Comparison of ENCODE assay signal across 28 mouse cellular contexts in genomic region chr6:145687073-145687472, GRCm38 (mm10). TPM values are rescaled to one million over a fixed set of nuclear protein-coding genes. Genes with fewer than 3 reads are reported as not detected.
DNase-seq lines count a peak whose midpoint lies in the region; ATAC-seq and TF ChIP-seq lines count a peak whose summit lies in the region.
"Had no signal": no experiment of that assay in that cellular context is flagged by ENCODE, and none has a peak within 500 bp of the region (broad histone marks: within the 10 kb centered on the region; RNA-seq: fewer than 3 reads in every experiment).

No protein-coding gene starts in this region.

- H3K27me3 ChIP-seq in thymus, adult 2 months (ENCODE audit: control insufficient read depth, insufficient read depth, low read length), result no peaks in the 10 kb centered on the region
- H3K27me3 ChIP-seq: CH12.LX; embryonic facial prominence, embryonic 12.5 days; heart, embryonic 15.5 days; lung, embryonic 15.5 days; neural tube, embryonic 15.5 days; stomach, embryonic 15.5 days had no signal

- no peaks in the 10 kb centered on the region for H3K36me3 ChIP-seq in thymus, adult 2 months (ENCODE audit: control insufficient read depth, insufficient read depth, low read length)
- H3K36me3 ChIP-seq: embryonic facial prominence, embryonic 12.5 days; heart, embryonic 10.5 days; heart, embryonic 15.5 days; intestine, embryonic 15.5 days; lung, embryonic 15.5 days; neural tube, embryonic 15.5 days; stomach, embryonic 15.5 days had no signal

- ATAC-seq in cerebellum, adult (ENCODE audit: insufficient number of reproducible peaks, low FRiP score, low TSS enrichment), result no peak
- ATAC-seq: forebrain, embryonic 14.5 days; hindbrain, postnatal 0 days; intestine, embryonic 15.5 days had no signal

- 69% methylated on average over 6 of the region's 6 CpGs for WGBS in thymus, adult 2 months

- H3K4me1 ChIP-seq in thymus, adult 2 months (replicated peaks; ENCODE audit: control insufficient read depth, insufficient read depth, low read length), result no peaks in the 10 kb centered on the region
- H3K4me1 ChIP-seq: intestine, embryonic 15.5 days; stomach, embryonic 15.5 days had no signal

- no peak for TF ChIP-seq POLR2A in thymus, adult 2 months (IDR thresholded peaks at IDR 0.05; ENCODE audit: control insufficient read depth, extremely low read depth, insufficient read depth, low read length, poor library complexity)

- no peak overlapping the region for H3K27ac ChIP-seq in thymus, adult 2 months (ENCODE audit: control insufficient read depth, insufficient read depth, low read length)
- H3K27ac ChIP-seq: embryonic facial prominence, embryonic 12.5 days; heart, embryonic 10.5 days; heart, embryonic 15.5 days; hindbrain, postnatal 0 days; intestine, embryonic 15.5 days; liver, embryonic 14.5 days; lung, embryonic 15.5 days; neural tube, embryonic 15.5 days; stomach, embryonic 15.5 days had no signal

- no peak for TF ChIP-seq CTCF in thymus, adult 2 months (IDR thresholded peaks at IDR 0.05; ENCODE audit: borderline replicate concordance, control insufficient read depth, extremely low read depth, insufficient read depth, low read length, poor library complexity)

- no peak overlapping the region for H3K4me3 ChIP-seq in thymus, adult 2 months (ENCODE audit: control insufficient read depth, insufficient read depth, low read length)
- H3K4me3 ChIP-seq: embryonic facial prominence, embryonic 12.5 days; heart, embryonic 10.5 days; heart, embryonic 15.5 days; intestine, embryonic 15.5 days; lung, embryonic 15.5 days; neural tube, embryonic 15.5 days; stomach, embryonic 15.5 days had no signal

- peak; percentile 30 for DNase-seq in embryo, embryonic 11 days
- no peak for DNase-seq in embryo, embryonic 9.5 days (ENCODE audit: extremely low spot score)
- DNase-seq in thymus, adult 2 months, result peak; percentile 4
- DNase-seq in thymus, postnatal 0 days (ENCODE audit: low spot score), result no peak
- peak; percentile 37 to 48 for DNase-seq in adrenal gland, postnatal 36 days
- DNase-seq in thymus, postnatal 25 days, result peak; percentile 14
- no peak for DNase-seq in gastrocnemius, adult 8-10 months (ENCODE audit: low spot score in 2 of 2)
- DNase-seq: B cell, adult 2 months; cerebellum, adult 9-11 months; gastrocnemius, postnatal 25 days; heart, adult 11 months; kidney, adult 2 months; liver; lung, postnatal 4 days; midbrain, embryonic 14.5 days; right cerebral cortex, postnatal 14 days had no signal

RNA-seq across cellular contexts. Expression of gene Rassf8, which starts 59.5 kb away (rescaled TPM):
- 3.0 and 5.3 TPM in 2 replicates for polyA plus RNA-seq in thymus, adult 2 months (2012; rRNA removed)
- 2.0 and 2.1 TPM in 2 replicates for polyA plus RNA-seq in thymus, postnatal 0 days (2015; fragmentation: Nextera tagmentation; extraction: Ambion mirVana)
- total RNA-seq in adrenal gland, postnatal 36 days (2021), result 100 to 1,000 TPM in 1 of 2 experiments, 10 to 100 TPM in 1; 79.1 to 106 TPM
- 10 to 100 TPM; 24.1 to 34.3 (median 26.5) TPM for total RNA-seq in gastrocnemius, adult 8-10 months (2022)

Comparison
In these comparisons a context has a peak if more than half of its experiments do, and no peak if none do; other contexts are left out.
1. DNase-seq: peak in embryo, embryonic 11 days (single experiment), thymus, adult 2 months (single experiment), adrenal gland, postnatal 36 days (2 of 2) and thymus, postnatal 25 days (single experiment); none in embryo, embryonic 9.5 days (single experiment), thymus, postnatal 0 days (single experiment) and gastrocnemius, adult 8-10 months (0 of 2).